Mouse (Mus musculus) megakaryocyte progenitor cell, adult 5-6 weeks (primary cell): Measurements from ENCODE around the gene Tagln2. TPM values are rescaled to one million over a fixed set of nuclear protein-coding genes. Genes with fewer than 3 reads are reported as not detected.

ENCODE experiments used
- ATAC-seq: replicated peaks from 2 replicates; pipeline ENCODE4 v1.8.0; 2016; ENCODE audit warnings: mild to moderate bottlenecking, moderate TSS enrichment, inconsistent platforms; ENCODE audit not compliant: poor library complexity
- total RNA-seq, 2 experiments: library from RNA; stranded (forward) in 1 of 2; stranded (reverse) in 1 of 2; fragments of 157-497, 149-512 nt in 1 of 2; fragments of 200-1000 nt in 1 of 2; gene quantifications; 2 replicates each; pipeline versions ENCODE4 v1.2.3 to v1.2.4; 2015 to 2017

Tagln2 gene
- total RNA-seq (2015): 621 and 639 TPM in 2 replicates
- total RNA-seq (2017): 290 and 305 TPM in 2 replicates

DNA sequence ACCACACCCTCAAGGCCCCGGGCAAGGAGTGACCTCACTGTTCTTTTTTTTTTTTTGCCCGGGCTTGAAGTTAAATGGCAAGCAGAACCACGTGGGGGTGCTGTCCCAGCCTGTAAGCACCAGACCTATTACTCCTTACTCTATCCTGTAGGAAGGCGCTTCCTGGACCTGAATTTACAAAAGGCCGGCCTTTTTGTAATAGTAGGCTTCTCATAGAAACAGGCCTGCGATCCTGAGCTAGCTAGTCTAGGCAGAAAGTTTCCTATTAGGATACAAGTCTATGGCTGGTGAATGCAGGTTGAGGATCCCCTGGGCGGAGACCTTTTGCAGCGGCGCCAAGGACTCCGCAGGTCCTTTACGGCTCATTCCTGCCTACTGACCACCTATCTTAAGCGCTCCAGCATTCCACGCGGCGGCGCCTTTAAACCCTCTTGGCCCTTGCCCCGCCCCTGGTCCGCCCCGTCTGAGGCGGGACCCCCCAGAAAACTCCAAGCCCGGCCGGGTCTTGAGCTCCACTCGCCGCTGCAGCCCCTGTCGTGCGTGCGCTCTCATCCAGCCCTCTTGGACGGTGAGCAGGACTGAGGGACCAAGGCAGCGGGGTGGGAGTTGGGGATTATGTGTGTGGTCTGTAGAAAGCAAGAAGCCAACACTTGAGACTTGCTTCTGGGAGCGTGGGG is at the start of gene Tagln2:
TSS of gene Tagln2 (plus strand) at position 283 of the 677 bp plus-strand sequence.
- ATAC-seq: peak; percentile 50

DNA sequence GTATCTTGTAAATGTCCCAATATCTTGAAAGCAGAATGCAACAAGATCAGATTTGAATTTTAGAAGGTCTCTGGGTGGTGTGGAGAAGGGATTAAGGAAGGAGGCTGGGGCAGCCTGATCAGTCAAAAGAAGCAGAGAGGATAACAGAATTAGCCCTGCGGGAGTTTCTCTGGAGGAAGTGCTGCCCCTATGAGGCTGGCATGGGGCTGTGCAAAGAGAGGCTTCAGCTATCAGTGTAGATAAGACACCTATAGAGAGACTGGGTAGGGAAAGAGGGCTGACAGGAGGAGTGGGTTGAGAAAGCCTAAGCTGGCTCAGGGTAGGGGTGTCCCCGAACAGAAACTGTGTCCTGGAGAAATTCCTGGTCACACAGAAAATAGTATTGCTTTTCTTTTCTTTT is 49.6 kb upstream of the Tagln2 start:
- ATAC-seq: peak; percentile 57; the same call in 1 of the 2 replicates

- ATAC-seq: peak; percentile 62
Measured at GRCm38 (mm10) chr1:172450848-172451470, 48.9 kb upstream of the Tagln2 start.

- ATAC-seq: no peak
Measured at GRCm38 (mm10) chr1:172452911-172453310, 46.9 kb upstream of the Tagln2 start.

DNA sequence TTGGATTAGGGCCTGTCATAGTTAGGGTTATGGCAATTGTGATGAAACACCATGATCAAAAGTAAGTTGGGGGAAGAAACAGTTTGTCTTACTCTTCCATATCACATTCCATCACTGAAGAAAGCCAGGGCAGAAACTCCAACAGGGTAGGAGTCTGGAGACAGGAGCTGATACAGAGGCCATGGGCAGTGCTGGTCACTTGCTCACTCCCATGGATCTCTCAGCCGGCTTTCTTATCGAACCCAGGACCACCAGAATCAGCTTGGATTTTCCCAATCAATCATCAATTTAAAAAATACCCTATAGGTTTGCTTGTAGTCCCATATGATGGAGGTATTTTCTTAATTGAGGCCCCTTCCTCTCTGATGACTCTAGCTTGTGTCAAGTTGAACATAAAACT is 46.0 kb upstream of the Tagln2 start:
- ATAC-seq: no peak

- ATAC-seq: peak; percentile 37
Measured at GRCm38 (mm10) chr1:172455416-172455815, 44.4 kb upstream of the Tagln2 start.

GRCm38 (mm10) chr1:172456001-172456677 is 43.7 kb upstream of the Tagln2 start:
- ATAC-seq: peak; percentile 86

- ATAC-seq: no peak
Measured at GRCm38 (mm10) chr1:172457196-172457595, 42.7 kb upstream of the Tagln2 start.

DNA sequence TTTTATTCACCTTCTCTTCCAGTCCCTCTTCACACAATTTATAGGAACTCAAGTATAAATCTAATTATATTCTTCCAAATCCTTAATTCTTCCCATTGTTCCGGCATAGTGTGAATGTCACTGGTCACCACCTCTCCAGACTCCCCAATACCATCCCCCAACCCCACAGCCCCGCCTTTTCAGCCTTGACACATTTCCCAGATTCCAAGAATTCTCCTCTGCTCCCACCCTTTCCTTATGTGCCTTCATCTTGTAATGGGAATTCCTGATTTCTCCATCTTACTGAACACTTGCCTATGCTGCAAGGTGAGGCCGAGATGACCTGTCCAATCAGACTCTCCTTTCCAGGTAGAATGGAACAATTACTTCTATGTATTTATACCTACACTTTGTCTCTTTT is 41.8 kb upstream of the Tagln2 start:
- ATAC-seq: no peak

- no peak for ATAC-seq
Measured at GRCm38 (mm10) chr1:172461602-172462001, 38.2 kb upstream of the Tagln2 start.

DNA sequence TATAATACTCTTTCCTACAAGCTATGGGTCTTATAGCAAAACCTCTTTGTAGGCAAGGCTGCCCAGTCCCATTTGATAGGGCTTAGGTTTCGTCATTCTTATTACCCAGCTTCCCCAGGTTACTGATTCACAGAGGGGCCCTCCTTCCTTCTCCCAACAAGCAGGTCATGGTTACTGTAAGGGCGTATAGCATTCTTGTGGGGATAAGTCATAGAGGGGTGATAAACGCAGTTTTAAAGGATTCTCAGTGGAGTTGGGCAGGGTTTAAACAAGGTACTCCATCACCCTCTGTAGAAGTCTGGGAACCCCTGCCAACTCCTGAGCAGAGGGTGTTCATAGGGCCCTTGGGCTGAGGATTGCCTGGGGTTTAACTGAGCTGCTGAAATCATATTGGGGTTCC is 37.3 kb upstream of the Tagln2 start:
- no peak for ATAC-seq

- peak; percentile 70 for ATAC-seq
Measured at GRCm38 (mm10) chr1:172463387-172464333, 36.2 kb upstream of the Tagln2 start.

DNA sequence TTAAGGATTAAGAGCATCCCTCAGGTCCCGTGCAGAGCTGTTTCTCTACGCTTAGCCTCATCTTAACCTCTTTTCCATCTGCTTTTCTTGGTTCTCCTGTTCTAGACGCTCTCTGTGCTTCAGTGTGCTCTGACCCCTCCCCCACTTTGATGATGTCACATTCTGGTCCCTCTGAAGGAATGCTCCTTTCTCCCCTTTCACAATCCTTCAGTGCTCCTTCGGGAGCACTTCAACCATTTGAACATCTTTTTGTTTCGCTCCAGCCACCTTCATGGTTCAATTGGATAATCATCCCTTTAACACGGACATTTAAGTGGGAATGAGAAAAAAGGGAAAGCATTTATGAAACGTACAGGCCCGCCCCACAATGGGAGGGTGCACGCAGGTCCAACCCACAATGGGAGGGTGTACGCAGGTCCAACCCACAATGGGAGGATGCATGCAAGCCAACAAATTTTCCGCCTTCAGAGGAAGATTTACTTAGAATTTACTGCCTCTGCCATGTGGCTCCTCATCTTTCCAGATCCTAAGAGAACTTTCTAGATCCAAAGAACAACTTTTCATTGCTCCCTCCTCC is 31.5 kb upstream of the Tagln2 start:
- ATAC-seq: no peak

DNA sequence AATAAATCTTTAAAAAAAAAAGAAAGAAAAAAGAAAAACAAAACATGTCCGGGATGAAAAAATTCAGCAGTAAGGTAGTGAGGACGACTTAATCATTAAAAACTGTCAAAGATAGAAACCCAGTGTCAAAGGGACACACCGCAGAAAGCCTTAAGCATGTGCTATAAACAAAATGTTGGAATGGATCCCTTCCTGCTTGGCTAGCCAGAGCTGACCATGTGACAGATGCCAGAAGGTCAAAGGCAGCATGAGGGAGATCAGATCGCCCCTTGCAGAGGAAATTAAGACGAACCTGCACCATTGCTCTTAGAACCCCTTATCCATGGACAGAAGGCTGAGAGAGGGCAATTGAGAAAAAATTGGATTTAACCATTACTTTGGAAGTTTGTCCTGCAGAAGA is 30.5 kb upstream of the Tagln2 start:
- no peak for ATAC-seq

GRCm38 (mm10) chr1:172469810-172470448 is 29.9 kb upstream of the Tagln2 start:
- ATAC-seq: 0 out of 2 replicates have a peak, but pooled peaks have one; percentile 30

GRCm38 (mm10) chr1:172472909-172473308 is 26.9 kb upstream of the Tagln2 start:
- no peak for ATAC-seq

- no peak for ATAC-seq
Measured at GRCm38 (mm10) chr1:172474196-172474595, 25.7 kb upstream of the Tagln2 start.

DNA sequence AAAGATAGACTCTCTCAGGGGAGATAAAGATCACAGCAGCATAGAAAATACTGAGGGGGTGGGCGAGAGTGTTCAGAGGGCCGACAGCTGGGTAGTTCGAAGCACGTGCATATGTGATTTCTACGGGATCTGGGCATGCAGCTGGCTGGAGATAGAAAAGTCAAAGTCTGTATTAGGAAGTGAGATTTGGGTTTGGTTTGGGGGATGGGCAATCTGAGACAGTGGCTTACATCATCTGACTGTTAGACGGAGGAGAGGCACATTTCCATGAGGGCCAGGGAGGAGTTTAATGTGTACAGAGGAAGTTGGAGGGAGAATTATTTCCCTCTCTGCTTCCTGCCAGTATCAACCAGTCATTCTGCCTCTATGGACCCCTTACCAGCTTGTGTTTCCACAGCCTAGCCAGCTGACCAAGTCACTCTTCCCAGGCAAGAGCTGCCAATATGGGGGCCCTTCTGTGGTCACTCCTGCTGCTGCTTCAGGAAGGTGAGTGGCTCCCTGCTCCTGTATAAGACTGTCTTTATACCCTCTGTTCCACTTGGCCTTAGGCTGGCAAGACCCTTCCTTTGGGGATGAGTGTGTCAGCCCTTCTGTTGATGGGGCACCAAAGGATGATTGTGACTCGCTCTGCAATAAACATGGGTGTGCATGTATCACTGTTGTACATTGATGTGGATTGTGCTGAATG is 24.6 kb upstream of the Tagln2 start, which contains the start of gene Slamf9:
TSS of gene Slamf9 (plus strand) at position 305 of the 688 bp plus-strand sequence.
- ATAC-seq: peak; percentile 91

DNA sequence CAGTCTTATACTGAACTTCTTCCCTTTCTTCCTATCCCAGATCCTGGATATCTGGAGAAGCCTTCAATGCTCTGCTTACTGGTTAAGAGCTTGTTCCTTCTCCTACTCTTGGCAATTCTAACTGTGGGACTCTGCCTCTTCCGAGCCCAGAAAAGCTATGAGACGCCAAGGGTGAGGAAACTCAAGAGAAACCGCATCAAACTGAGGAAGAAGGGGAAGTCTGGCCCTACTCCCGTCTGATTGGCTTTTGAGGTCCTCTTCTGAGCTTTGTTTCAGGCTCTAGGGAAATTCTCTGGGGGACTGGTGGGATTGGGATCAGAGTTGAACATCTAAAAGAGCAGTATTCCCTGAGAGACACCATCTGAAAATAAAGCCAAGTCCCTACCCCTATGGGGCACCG is 21.8 kb upstream of the Tagln2 start:
- peak; percentile 49 for ATAC-seq
